Mouse (Mus musculus) embryo, embryonic 11 days (tissue): ENCODE data around the gene Clp1.
"Not testable (repeated sequence)": the region's sequence is repeated elsewhere in the genome, so short reads cannot be mapped to it uniquely, and the experiment has no call there.

Experiments used
- DNase-seq: peaks from one replicate; pipeline ENCODE4 v3.0.0-alpha.2; 2015

Gene Clp1

DNA sequence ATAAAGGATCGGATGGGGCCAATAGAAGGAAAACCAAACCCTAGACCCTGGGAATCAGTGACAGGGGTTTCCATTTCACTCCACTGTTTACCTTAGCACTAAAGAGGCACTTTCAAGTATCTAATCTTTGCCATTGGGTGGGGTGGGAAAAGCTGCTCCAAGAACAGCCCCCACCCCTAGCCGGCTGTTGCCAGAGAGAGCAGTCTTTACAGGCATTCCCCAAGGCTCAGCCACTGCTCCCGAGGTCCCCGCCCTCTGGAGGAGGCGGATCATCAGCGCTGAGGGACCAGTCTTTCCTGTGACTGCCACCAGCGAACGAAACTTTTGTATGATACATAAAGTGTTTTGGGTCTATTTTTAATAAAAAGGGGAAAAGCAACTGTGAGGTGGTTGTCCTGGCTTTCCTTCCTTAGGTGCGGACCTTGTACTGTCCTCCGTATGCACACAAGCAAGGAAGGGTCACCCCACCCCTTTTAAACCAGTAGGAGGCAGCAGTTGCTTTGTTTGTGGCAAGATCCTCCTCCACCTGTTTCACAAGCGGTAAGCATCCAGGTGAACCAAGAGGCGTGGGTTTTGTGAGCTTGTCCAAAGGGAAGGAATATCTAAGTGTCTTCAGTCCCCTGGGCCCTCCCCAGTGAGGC, 11.2 kb upstream of the Clp1 start:
- peak; percentile 78 for DNase-seq

DNA sequence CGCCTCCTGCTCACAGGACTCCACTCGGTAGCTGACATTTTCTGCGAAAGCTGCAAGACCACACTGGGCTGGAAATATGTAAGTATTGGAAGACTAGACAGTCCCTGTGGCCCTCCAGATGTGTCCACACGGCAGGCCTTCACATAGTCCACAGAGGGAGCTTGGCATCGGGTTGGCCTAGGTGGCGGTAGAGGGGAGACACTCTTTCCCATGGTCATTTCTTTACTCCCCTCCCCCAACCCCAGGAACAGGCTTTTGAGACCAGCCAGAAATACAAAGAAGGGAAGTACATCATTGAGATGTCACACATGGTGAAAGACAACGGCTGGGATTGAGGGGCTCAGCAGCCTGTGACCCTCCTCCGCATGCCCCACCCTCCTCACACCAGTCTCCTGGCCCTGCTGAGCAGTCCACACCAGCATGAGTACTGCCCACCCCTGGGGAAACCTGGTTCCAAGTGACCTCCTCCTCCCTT, 10.3 kb upstream of the Clp1 start:
- DNase-seq = peak; percentile 84

DNA sequence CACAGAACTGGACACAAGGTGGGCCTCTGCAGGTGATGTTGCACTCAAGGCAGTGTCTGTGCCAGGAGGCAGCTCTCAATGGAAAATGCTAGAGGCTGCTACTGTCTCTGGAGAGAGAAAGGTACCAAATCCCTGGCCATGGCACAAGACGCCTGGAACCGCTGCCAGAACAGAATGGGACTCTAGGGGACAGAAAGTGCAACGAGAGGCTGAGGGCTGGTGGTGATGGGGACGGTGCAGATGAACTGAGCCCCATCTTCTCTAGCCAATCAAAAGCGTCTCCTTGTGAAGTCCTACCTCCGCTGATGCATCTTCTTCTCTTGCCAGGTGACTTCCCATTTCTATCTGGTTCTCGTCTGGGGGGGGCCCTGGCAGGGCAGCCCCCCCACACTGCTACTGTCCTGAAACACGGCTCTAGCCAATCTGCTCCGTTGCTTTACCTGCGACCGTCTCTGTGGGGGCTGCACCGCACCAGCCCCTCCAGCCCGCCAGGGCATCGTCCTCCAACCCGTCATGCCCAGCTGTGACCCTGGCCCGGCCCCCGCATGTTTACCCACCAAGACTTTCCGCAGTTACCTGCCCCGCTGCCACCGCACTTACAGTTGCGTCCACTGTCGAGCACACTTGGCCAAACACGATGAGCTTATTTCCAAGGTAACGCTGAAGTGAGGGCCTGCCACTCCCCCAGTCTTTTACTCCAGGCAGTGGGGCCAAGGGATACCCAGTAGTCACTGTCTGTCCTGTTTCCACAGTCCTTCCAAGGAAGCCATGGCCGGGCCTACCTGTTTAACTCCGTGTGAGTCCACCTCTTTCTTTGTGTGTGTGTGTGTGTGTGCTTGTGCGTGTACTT, 9.4 kb upstream of the Clp1 start:
- peak; percentile 39 for DNase-seq

GRCm38 (mm10) chr2:84735346-84735920, 8.3 kb upstream of the Clp1 start:
- DNase-seq = no peak

DNA sequence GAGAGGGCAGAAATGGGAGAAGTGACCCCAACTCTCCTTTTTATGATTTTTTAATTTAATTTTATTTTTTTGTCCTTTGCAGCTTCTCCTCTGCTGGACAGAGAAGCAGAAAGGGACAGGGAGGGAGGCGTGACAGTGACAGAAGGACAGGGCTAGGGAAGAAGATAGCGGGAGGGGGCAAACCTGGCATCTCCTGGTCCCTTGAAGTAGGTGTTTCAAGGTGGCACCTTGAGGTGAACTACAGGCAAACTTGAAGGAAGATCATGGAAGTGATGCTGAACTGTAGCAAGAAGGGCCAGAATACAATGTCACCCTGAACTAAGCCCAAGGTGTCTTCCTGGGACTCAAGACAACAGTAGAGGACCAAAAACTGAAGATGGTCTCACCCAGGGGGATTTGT, 7.8 kb upstream of the Clp1 start:
- DNase-seq = no peak

- peak; percentile 64 for DNase-seq
Observed at GRCm38 (mm10) chr2:84734351-84734864, 7.3 kb upstream of the Clp1 start.

GRCm38 (mm10) chr2:84733579-84734300, 6.6 kb upstream of the Clp1 start, which contains the start of gene Ypel4:
TSS of gene Ypel4 (plus strand) at chr2:84734058.
- peak; percentile 66 for DNase-seq

- DNase-seq = no peak
Observed at GRCm38 (mm10) chr2:84732394-84732793, 5.2 kb upstream of the Clp1 start.

- no peak for DNase-seq
Observed at GRCm38 (mm10) chr2:84731206-84731605, 4.1 kb upstream of the Clp1 start.

GRCm38 (mm10) chr2:84728191-84728590, 1.0 kb upstream of the Clp1 start:
- not testable (repeated sequence) for DNase-seq

DNA sequence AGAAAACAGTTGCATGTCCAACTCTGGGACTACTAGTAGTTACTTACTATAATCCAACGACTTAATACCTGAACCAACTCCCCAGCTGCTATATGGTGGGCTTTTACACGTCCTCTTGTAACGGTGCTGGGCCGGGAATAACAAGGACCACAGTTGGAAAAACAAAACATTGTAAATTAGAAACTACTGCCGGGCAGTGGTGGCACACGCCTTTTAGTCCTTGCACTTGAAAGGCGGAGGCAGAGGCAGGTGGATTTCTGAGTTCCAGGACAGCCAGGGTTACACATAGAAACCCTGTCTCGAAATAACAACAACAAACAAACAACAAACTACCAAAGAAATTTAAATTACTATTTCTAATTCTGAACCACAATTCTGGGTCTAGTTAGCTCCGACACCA, 434 bp downstream of the Clp1 start:
- DNase-seq = no peak

- DNase-seq = no peak
Observed at GRCm38 (mm10) chr2:84725770-84726169, 1.4 kb downstream of the Clp1 start.

- no peak for DNase-seq
Observed at GRCm38 (mm10) chr2:84723856-84724255, 3.3 kb downstream of the Clp1 start.

DNA sequence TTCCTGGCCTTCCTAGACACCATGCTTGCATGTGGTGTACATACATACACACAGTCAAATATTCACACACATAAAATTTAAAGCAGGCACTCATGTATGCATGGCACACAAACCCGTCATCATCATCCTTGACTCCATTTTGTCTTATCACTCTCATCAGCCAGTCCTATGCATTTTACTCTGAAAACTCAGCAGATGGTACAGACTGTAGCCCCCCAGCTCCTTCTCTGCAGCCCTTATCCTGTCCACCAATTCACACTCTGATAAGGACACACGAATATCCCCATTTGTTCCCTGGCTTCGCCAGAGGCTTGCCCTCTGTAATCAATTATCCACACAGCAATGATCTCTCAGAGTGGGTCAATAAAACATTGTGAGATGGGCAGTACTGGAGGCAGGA, 6.0 kb downstream of the Clp1 start:
- no peak for DNase-seq

DNA sequence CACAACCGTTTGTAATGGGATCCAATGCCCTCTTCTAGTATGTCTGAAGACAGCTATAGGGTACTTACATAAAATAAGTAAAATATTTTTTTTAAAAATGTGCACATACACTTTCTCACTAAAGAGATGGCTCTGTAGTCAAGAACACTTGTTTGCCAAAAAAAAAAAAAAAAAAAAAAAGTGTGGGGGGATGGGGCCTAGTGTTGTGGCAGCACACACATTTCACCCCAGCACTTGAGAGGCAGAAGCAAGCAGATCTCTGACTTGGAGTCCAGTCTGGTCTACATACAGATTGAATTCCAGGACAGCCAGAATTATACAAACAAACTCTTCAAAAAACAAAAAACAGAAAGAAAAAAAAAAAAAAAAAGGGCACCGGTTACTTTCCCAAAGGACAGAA, 6.4 kb downstream of the Clp1 start:
- DNase-seq = no peak

GRCm38 (mm10) chr2:84717357-84717756, 9.8 kb downstream of the Clp1 start:
- no peak for DNase-seq

GRCm38 (mm10) chr2:84716423-84717355, 10.5 kb downstream of the Clp1 start:
- DNase-seq = no peak

GRCm38 (mm10) chr2:84715562-84716361, 11.4 kb downstream of the Clp1 start:
- peak; percentile 92 for DNase-seq

- DNase-seq = peak; percentile 100
Observed at GRCm38 (mm10) chr2:84714811-84715561, 12.2 kb downstream of the Clp1 start, which contains the start of gene Zdhhc5. TSS of gene Zdhhc5 (minus strand) at chr2:84715180.

GRCm38 (mm10) chr2:84714422-84714810, 12.7 kb downstream of the Clp1 start:
- no peak for DNase-seq
